Mouse (Mus musculus) 416B (cell line): ENCODE measurements around the gene Xirp2.
"Not testable (repeated sequence)": the region's sequence is repeated elsewhere in the genome, so short reads cannot be mapped to it uniquely, and the experiment has no call there.

Experiments used
- DNase-seq: peaks from one replicate; pipeline ENCODE4 v3.0.0; 2011; ENCODE audit warnings: low read depth

Xirp2 gene

GRCm38 (mm10) chr2:67445780-67446179 lies at the start of gene Xirp2:
Xirp2 (plus strand) TSS chr2:67446002.
- DNase-seq, result no peak

GRCm38 (mm10) chr2:67413425-67413824 lies 32.4 kb upstream of the Xirp2 start, which contains the start of gene Gm21830:
Gm21830 (plus strand) TSS chr2:67413725.
- not testable (repeated sequence) for DNase-seq

- no peak for DNase-seq
Measured at GRCm38 (mm10) chr2:67420853-67421252, 24.9 kb upstream of the Xirp2 start.

- DNase-seq, result no peak
Measured at GRCm38 (mm10) chr2:67422799-67423198, 23.0 kb upstream of the Xirp2 start.

- DNase-seq, result no peak
Measured at GRCm38 (mm10) chr2:67433081-67433480, 12.7 kb upstream of the Xirp2 start, which contains the start of gene Gm26727. Gm26727 (minus strand) TSS chr2:67433181.

GRCm38 (mm10) chr2:67438309-67438708 lies 7.5 kb upstream of the Xirp2 start:
- DNase-seq, result no peak

GRCm38 (mm10) chr2:67446772-67447171 lies 970 bp downstream of the Xirp2 start:
- no peak for DNase-seq

GRCm38 (mm10) chr2:67447206-67447605 lies 1.4 kb downstream of the Xirp2 start:
- no peak for DNase-seq

GRCm38 (mm10) chr2:67460857-67461256 lies 15.1 kb downstream of the Xirp2 start:
- DNase-seq, result no peak

GRCm38 (mm10) chr2:67467036-67467435 lies 21.2 kb downstream of the Xirp2 start:
- no peak for DNase-seq

GRCm38 (mm10) chr2:67470030-67470429 lies 24.2 kb downstream of the Xirp2 start:
- not testable (repeated sequence) for DNase-seq

GRCm38 (mm10) chr2:67477753-67478152 lies 32.0 kb downstream of the Xirp2 start:
- DNase-seq, result peak; percentile 56

- no peak for DNase-seq
Measured at GRCm38 (mm10) chr2:67481051-67481450, 35.2 kb downstream of the Xirp2 start.

GRCm38 (mm10) chr2:67486721-67487120 lies 40.9 kb downstream of the Xirp2 start:
- DNase-seq, result no peak

- DNase-seq, result no peak
Measured at GRCm38 (mm10) chr2:67487162-67487561, 41.4 kb downstream of the Xirp2 start.

- no peak for DNase-seq
Measured at GRCm38 (mm10) chr2:67488465-67489127, 42.8 kb downstream of the Xirp2 start.

- DNase-seq, result no peak
Measured at GRCm38 (mm10) chr2:67489128-67489492, 43.3 kb downstream of the Xirp2 start.

GRCm38 (mm10) chr2:67505457-67505856 lies 59.7 kb downstream of the Xirp2 start:
- no peak for DNase-seq

- DNase-seq, result no peak
Measured at GRCm38 (mm10) chr2:67516405-67516804, 70.6 kb downstream of the Xirp2 start.

GRCm38 (mm10) chr2:67535347-67535746 lies 89.5 kb downstream of the Xirp2 start:
- DNase-seq, result no peak

- DNase-seq, result no peak
Measured at GRCm38 (mm10) chr2:67539426-67539825, 93.6 kb downstream of the Xirp2 start.

GRCm38 (mm10) chr2:67541957-67542696 lies 96.3 kb downstream of the Xirp2 start:
- DNase-seq, result no peak

- no peak for DNase-seq
Measured at GRCm38 (mm10) chr2:67544426-67544825, 98.6 kb downstream of the Xirp2 start.
